Mouse (Mus musculus): ENCODE results near the gene Cdh12. TPM values are rescaled to one million over a fixed set of nuclear protein-coding genes. Genes with fewer than 3 reads are reported as not detected.
"Not testable (repeated sequence)": the region's sequence is repeated elsewhere in the genome, so short reads cannot be mapped to it uniquely, and the experiment has no call there.

Cdh12 gene
- polyA plus RNA-seq, 1 experiment from 2014 or later = 0.65 TPM

- no peaks in the 10 kb centered on the region for H3K27me3 ChIP-seq (replicated peaks)
- H3K9ac ChIP-seq = no peak overlapping the region
- no peaks in the 10 kb centered on the region for H3K4me1 ChIP-seq (replicated peaks)
- no peak for ATAC-seq
- H3K27ac ChIP-seq = no peak overlapping the region
- no peaks in the 10 kb centered on the region for H3K36me3 ChIP-seq
- H3K4me3 ChIP-seq (replicated peaks) = no peak overlapping the region
- H3K4me2 ChIP-seq (replicated peaks) = no peak overlapping the region
- H3K9me3 ChIP-seq = no peaks in the 10 kb centered on the region
These were observed 681.6 kb downstream of the Cdh12 start for GRCm38 (mm10) chr15:21130660-21131059.

GRCm38 (mm10) chr15:21132999-21133398 is 683.9 kb downstream of the Cdh12 start:
- no peak overlapping the region for H3K4me2 ChIP-seq (replicated peaks)
- no peak for ATAC-seq
- no peak overlapping the region for H3K9ac ChIP-seq
- no peak overlapping the region for H3K4me3 ChIP-seq (replicated peaks)
- H3K4me1 ChIP-seq (replicated peaks) = no peaks in the 10 kb centered on the region
- no peaks in the 10 kb centered on the region for H3K9me3 ChIP-seq
- no peaks in the 10 kb centered on the region for H3K27me3 ChIP-seq (replicated peaks)
- H3K27ac ChIP-seq = no peak overlapping the region
- H3K36me3 ChIP-seq = no peaks in the 10 kb centered on the region

GRCm38 (mm10) chr15:21146896-21147295 is 697.8 kb downstream of the Cdh12 start:
- Histone ChIP-seq H3K4me1 (replicated peaks) (no peaks in the 10 kb centered on the region), H3K27me3 (replicated peaks) (no peaks in the 10 kb centered on the region), H3K9me3 (no peaks in the 10 kb centered on the region), H3K4me2 (replicated peaks) (no peak overlapping the region), H3K36me3 (no peaks in the 10 kb centered on the region), H3K27ac (no peak overlapping the region), H3K9ac (no peak overlapping the region), H3K4me3 (replicated peaks) (no peak overlapping the region)
- ATAC-seq = no peak
- 91% methylated on average over 4 of the region's 4 CpGs for WGBS

GRCm38 (mm10) chr15:21153602-21154001 is 704.5 kb downstream of the Cdh12 start:
- no peak for ATAC-seq
- Histone ChIP-seq H3K9ac (no peak overlapping the region), H3K27me3 (replicated peaks) (no peaks in the 10 kb centered on the region), H3K9me3 (no peaks in the 10 kb centered on the region), H3K4me2 (replicated peaks) (no peak overlapping the region), H3K4me1 (replicated peaks) (no peaks in the 10 kb centered on the region), H3K4me3 (replicated peaks) (no peak overlapping the region), H3K36me3 (no peaks in the 10 kb centered on the region), H3K27ac (no peak overlapping the region)
- 89% methylated on average over 3 of the region's 3 CpGs for WGBS

DNA sequence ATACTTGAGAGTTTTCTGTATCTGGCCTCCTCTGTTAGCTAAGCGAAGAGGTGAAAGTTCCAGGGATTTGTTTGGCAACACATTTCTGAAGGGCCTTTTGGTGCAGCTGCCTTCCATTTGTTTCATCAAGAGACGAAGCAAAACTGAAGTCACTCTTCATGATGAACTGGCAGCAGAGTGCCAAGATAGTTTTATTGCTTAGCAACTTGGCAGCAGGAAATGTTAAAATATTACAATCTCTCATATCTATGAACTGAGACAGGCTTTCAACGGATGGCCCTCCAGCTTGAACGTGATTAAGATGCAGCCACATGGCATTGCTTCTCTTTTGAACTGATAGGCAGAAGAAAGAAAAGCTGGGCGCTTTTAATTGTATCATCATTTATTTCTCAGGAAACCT is 730.7 kb downstream of the Cdh12 start:
- no peak overlapping the region for H3K9ac ChIP-seq
- no peak overlapping the region for H3K27ac ChIP-seq
- no peaks in the 10 kb centered on the region for H3K27me3 ChIP-seq (replicated peaks)
- H3K4me2 ChIP-seq (replicated peaks) = no peak overlapping the region
- H3K36me3 ChIP-seq = no peaks in the 10 kb centered on the region
- H3K4me1 ChIP-seq (replicated peaks) = no peaks in the 10 kb centered on the region
- ATAC-seq = no peak
- H3K4me3 ChIP-seq (replicated peaks) = no peak overlapping the region
- no peaks in the 10 kb centered on the region for H3K9me3 ChIP-seq
- WGBS = 58% methylated on average over 5 of the region's 5 CpGs

DNA sequence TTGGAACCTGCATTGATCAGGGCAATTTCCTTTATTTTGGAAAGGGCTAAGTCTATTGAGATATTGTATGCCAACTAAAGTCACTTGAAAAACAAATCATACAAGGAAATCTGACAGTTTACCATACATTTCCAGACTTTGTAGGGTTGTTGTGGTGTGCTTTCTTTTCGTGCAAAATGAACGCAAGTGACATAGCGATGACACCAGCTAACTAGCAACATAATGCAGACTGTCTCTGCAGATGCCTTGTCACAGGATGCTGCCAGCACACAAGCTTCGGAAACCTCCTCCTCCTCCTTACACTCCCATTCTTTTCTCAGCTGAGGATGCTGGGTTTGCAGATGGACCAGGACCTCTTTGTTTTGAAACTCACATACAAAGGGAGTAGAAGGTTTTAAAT is 731.1 kb downstream of the Cdh12 start:
- Histone ChIP-seq H3K4me3 (replicated peaks) (no peak overlapping the region), H3K27me3 (replicated peaks) (no peaks in the 10 kb centered on the region), H3K9me3 (no peaks in the 10 kb centered on the region), H3K36me3 (no peaks in the 10 kb centered on the region), H3K9ac (no peak overlapping the region), H3K4me1 (replicated peaks) (no peaks in the 10 kb centered on the region), H3K4me2 (replicated peaks) (no peak overlapping the region), H3K27ac (no peak overlapping the region)
- no peak for ATAC-seq
- WGBS = 67% methylated on average over 4 of the region's 4 CpGs

DNA sequence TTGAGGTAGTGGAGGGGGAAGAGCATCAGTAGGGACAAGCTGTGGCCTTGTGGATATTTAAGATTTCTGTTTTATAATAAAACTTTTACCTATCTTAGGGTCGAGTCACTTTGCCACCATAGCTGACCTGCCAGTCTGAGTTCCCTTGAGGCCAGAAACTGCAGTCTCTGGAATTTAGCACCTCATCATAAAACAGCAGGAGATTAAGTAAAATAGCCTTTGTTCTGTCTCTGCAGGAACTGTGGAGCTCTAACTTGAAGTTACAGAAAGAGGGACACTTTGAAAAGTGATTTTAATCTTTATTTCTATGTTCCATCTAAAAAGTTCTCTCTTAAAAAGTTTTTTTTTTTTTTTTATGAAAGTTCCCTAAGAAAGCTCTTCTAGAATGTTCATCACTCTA is 736.7 kb downstream of the Cdh12 start:
- H3K4me3 ChIP-seq (replicated peaks) = no peak overlapping the region
- WGBS = 63% methylated on average over 1 of the region's 1 CpGs
- no peaks in the 10 kb centered on the region for H3K4me1 ChIP-seq (replicated peaks)
- H3K9me3 ChIP-seq = no peaks in the 10 kb centered on the region
- H3K27me3 ChIP-seq (replicated peaks) = no peaks in the 10 kb centered on the region
- H3K27ac ChIP-seq = no peak overlapping the region
- no peak for ATAC-seq
- H3K36me3 ChIP-seq = no peaks in the 10 kb centered on the region
- H3K9ac ChIP-seq = no peak overlapping the region
- no peak overlapping the region for H3K4me2 ChIP-seq (replicated peaks)

- not testable (repeated sequence) for ATAC-seq; H3K9ac ChIP-seq; H3K27me3 ChIP-seq (replicated peaks); H3K9me3 ChIP-seq; H3K4me3 ChIP-seq (replicated peaks); H3K4me2 ChIP-seq (replicated peaks); H3K27ac ChIP-seq; H3K36me3 ChIP-seq; H3K4me1 ChIP-seq (replicated peaks)
- 87% methylated on average over 2 of the region's 2 CpGs for whole genome bisulfite sequencing
These were observed 761.0 kb downstream of the Cdh12 start for GRCm38 (mm10) chr15:21210089-21210488.

- WGBS = 92% methylated on average over 5 of the region's 5 CpGs
- H3K4me3 ChIP-seq (replicated peaks) = no peak overlapping the region
- no peak for ATAC-seq
These were observed 773.9 kb downstream of the Cdh12 start for GRCm38 (mm10) chr15:21223006-21223405.

DNA sequence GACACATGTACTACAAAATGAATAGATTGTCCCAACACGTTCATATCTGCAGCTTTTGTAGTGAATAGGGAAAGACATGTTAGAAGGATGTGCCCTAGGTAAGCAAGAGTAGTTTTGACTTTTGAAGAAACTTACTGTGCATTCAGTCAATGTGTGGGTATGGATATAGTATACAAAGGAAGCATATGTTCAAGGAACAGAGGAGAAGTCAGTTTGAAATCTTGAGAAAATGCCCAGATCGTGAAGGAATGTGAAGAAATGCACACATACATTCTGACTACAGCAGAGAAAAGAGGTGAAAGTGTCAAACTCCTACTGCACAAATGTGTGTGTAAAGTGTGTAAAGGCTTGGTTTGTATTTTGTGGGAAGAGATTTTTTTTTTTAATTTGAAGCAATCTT is 812.3 kb downstream of the Cdh12 start:
- ATAC-seq = no peak
- WGBS = 80% methylated on average over 2 of the region's 2 CpGs
- H3K9ac ChIP-seq = no peak overlapping the region
- no peak overlapping the region for H3K27ac ChIP-seq
- no peaks in the 10 kb centered on the region for H3K36me3 ChIP-seq
- no peaks in the 10 kb centered on the region for H3K27me3 ChIP-seq (replicated peaks)
- no peak overlapping the region for H3K4me3 ChIP-seq (replicated peaks)
- H3K9me3 ChIP-seq = no peaks in the 10 kb centered on the region
- H3K4me1 ChIP-seq (replicated peaks) = no peaks in the 10 kb centered on the region
- H3K4me2 ChIP-seq (replicated peaks) = no peak overlapping the region

More at GRCm38 (mm10) chr15:21223006-21223405, 773.9 kb downstream of the Cdh12 start:
- Histone ChIP-seq H3K4me2 (replicated peaks) (no peak overlapping the region), H3K9ac (no peak overlapping the region), H3K27me3 (replicated peaks) (no peaks in the 10 kb centered on the region), H3K27ac (no peak overlapping the region), H3K9me3 (no peaks in the 10 kb centered on the region), H3K36me3 (no peaks in the 10 kb centered on the region), H3K4me1 (replicated peaks) (no peaks in the 10 kb centered on the region)

DNA sequence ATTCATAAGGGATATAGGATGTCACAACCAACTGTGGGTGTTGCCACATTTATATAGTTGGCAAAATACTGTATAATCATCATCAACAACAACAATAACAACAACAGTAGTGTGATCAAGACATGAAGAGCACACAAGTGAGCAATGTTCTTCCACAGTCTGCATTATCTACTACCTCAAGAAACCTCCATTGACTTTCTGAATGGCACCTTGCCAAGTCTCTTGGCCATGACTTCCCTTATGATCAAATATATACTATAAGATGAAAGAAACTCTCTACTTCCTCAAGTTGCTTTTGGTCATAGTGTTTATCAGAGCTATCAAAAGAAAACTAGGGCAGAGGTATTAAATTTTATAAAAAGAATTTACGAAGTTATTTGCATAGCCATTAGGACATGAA is 820.8 kb downstream of the Cdh12 start:
- no peaks in the 10 kb centered on the region for H3K36me3 ChIP-seq
- no peak overlapping the region for H3K9ac ChIP-seq
- H3K27me3 ChIP-seq (replicated peaks) = no peaks in the 10 kb centered on the region
- no peaks in the 10 kb centered on the region for H3K9me3 ChIP-seq
- WGBS = 91% methylated on average over 1 of the region's 1 CpGs
- no peak overlapping the region for H3K4me3 ChIP-seq (replicated peaks)
- H3K27ac ChIP-seq = no peak overlapping the region
- ATAC-seq = no peak
- no peak overlapping the region for H3K4me2 ChIP-seq (replicated peaks)
- H3K4me1 ChIP-seq (replicated peaks) = no peaks in the 10 kb centered on the region

DNA sequence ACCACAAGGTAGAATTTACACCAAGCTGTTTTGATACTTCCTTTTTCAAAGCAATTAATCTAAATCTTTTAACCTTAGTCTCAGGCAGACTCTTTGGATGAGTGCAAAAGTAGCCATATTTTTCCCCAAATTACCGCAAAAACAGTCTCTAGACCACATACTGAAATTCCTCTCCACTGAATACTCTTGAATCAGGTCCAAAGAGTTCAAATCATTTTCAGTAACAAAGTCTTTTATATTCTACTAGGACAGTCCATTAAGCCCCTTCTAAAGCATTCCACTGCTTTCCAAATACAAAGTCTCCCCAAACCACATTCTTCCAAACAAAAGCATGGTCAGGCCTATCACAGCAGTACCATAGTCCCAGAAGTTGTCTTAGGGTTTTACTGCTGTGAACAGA is 848.0 kb downstream of the Cdh12 start:
- WGBS = 89% methylated on average over 1 of the region's 1 CpGs
- no peak for ATAC-seq
- H3K4me1 ChIP-seq (replicated peaks) = no peaks in the 10 kb centered on the region

GRCm38 (mm10) chr15:21315457-21315856 is 866.4 kb downstream of the Cdh12 start:
- Histone ChIP-seq H3K4me2 (replicated peaks) (no peak overlapping the region), H3K4me3 (replicated peaks) (no peak overlapping the region), H3K9me3 (no peaks in the 10 kb centered on the region), H3K4me1 (replicated peaks) (no peaks in the 10 kb centered on the region), H3K36me3 (no peaks in the 10 kb centered on the region), H3K9ac (no peak overlapping the region), H3K27me3 (replicated peaks) (no peaks in the 10 kb centered on the region), H3K27ac (no peak overlapping the region)
- no peak for ATAC-seq
- WGBS = 81% methylated on average over 3 of the region's 3 CpGs

More for the DNA sequence above, 848.0 kb downstream of the Cdh12 start:
- no peak overlapping the region for H3K4me2 ChIP-seq (replicated peaks)
- H3K9ac ChIP-seq = no peak overlapping the region
- no peak overlapping the region for H3K4me3 ChIP-seq (replicated peaks)
- no peak overlapping the region for H3K27ac ChIP-seq
- H3K36me3 ChIP-seq = no peaks in the 10 kb centered on the region
- no peaks in the 10 kb centered on the region for H3K27me3 ChIP-seq (replicated peaks)
- no peaks in the 10 kb centered on the region for H3K9me3 ChIP-seq

DNA sequence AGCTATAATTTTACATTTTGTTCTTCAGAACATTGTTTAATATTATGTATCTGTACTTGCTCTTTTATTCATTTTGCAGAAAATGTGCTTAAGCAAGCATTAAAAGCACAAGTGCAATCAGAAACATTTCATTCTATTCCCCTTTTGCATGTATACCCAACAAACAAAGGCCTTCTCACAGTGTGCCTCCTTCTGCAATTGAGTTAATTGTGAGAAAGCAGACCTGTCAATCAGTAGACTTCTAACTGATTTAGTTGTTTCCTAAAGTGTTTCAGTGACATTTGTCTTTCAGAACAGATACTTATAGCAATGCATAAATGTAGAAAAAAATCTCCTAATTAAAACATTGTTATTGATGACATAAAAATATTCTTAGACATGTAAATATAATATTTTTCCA is 894.8 kb downstream of the Cdh12 start:
- H3K4me3 ChIP-seq (replicated peaks) = no peak overlapping the region
- no peak overlapping the region for H3K4me2 ChIP-seq (replicated peaks)
- H3K36me3 ChIP-seq = no peaks in the 10 kb centered on the region
- no peak overlapping the region for H3K9ac ChIP-seq
- H3K27ac ChIP-seq = no peak overlapping the region
- H3K27me3 ChIP-seq (replicated peaks) = no peaks in the 10 kb centered on the region
- H3K9me3 ChIP-seq = no peaks in the 10 kb centered on the region
- no peak for ATAC-seq
- H3K4me1 ChIP-seq (replicated peaks) = no peaks in the 10 kb centered on the region

All from intestine, embryonic 15.5 days (tissue).